Mouse (Mus musculus) CD4-positive, CD25-positive, alpha-beta regulatory T cell, adult 2 months (primary cell): Measurements from ENCODE around the gene Dhrs7.
"Not testable (repeated sequence)": the region's sequence is repeated elsewhere in the genome, so short reads cannot be mapped to it uniquely, and the experiment has no call there.

Experiments
- DNase-seq: peaks from one replicate; pipeline ENCODE4 v3.0.0-alpha.2; 2012; ENCODE audit warnings: low read depth, low spot score

Gene Dhrs7

GRCm38 (mm10) chr12:72664735-72665337 is at the start of gene Dhrs7:
Gene Dhrs7 (minus strand): TSS chr12:72664909.
- peak; percentile 90 for DNase-seq

GRCm38 (mm10) chr12:72709981-72710380 is 45.3 kb upstream of the Dhrs7 start:
- no peak for DNase-seq

- no peak for DNase-seq
These were observed 39.4 kb upstream of the Dhrs7 start for GRCm38 (mm10) chr12:72704068-72704467.

DNA sequence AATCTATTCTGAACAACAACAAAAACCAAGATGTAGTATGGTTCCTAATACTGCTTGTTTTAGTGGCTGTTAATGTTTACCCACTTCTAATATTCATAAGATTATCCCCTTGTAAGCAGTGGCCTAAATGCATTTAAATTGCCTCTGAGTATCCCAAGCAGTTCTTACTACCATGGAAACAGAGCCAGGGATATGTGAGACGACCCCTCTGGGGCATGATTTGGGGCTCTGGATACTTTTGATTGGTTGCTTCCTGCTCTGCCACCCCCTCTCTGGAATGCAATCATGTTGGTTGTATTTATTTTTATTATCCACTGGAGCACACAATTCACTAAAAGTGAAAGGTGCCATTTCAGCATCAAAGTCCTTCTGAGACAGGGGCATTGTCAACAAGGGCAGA is 35.3 kb upstream of the Dhrs7 start:
- DNase-seq = no peak

- DNase-seq = no peak
These were observed 30.3 kb upstream of the Dhrs7 start for GRCm38 (mm10) chr12:72694901-72695463.

GRCm38 (mm10) chr12:72694438-72694837 is 29.7 kb upstream of the Dhrs7 start:
- DNase-seq = no peak

- peak; percentile 73 for DNase-seq
These were observed 29.2 kb upstream of the Dhrs7 start for GRCm38 (mm10) chr12:72693895-72694294.

DNA sequence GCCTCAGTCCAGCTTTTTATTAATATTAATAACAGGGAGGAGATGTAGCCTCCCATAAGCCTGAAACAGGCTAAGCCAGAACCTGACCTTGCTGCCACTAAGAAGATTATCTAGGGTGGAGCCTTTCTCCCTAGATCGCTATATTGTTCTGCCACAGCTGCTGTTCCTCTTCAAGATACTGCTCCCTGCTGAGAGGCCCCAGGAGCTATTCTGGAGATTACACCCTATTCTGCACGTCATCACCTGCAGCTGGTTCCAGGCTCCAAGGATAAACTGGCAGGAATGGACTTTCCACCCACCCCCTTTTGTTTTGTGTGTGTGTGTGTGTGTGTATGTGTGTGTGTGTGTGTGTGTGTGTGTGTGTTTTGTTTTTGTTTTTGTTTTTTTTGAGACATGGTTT is 23.6 kb upstream of the Dhrs7 start:
- not testable (repeated sequence) for DNase-seq

- DNase-seq = not testable (repeated sequence)
These were observed 23.0 kb upstream of the Dhrs7 start for GRCm38 (mm10) chr12:72687741-72688140.

DNA sequence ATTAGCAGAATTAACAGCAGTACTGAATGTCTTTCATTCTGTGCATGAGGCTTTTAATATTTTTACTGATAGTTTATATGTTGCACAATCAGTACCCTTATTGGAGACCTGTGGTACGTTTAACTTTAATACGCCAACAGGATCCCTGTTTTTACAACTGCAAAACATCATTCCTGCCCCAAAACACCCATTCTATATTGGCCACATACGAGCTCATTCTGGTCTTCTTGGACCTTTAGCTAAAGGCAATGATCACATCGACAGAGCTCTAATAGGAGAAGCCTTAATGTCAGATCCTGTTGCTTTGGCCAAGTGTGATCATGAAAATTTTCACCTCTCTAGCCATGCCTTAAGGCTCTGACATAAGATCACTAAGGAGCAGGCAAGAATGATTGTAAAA is 21.9 kb upstream of the Dhrs7 start:
- not testable (repeated sequence) for DNase-seq

GRCm38 (mm10) chr12:72683612-72684011 is 18.9 kb upstream of the Dhrs7 start:
- no peak for DNase-seq

DNA sequence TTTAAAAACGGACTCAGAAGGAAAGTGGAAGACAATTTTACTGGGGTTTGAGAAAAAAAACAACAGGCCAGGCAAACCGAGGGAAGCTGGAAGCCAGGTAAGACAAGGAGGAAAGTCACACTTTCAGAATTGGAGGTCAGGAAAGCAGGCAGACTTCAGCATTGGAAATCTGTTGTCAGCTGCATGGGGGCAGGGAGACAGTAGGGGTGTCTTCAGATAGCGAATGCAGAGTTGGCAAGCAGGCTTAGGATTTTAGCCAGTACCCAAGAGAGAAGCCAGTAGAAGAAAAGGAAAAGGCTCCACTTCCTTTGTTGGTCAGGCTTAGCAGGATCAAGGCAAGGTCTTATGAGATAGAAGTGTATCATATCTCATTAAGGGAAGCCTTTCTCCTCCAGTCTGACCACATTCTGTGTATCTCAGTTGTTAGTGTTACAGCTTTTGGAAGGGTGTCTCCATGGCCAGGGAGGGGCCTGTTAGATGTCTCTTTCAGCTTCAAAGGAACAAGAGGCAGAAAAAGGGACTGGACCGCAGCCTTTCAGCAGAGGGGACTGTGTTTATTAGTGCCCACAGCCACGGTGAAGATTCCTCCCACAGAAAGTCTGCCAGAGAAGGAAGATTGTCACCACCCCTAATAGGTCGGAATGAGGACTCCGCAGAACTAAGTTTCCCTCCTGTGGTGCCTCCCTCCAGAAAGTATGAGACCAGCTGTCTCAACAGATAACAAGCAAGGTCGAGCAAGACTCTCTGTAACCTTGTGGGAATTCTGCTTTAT is 18.0 kb upstream of the Dhrs7 start:
- no peak for DNase-seq

GRCm38 (mm10) chr12:72681919-72682318 is 17.2 kb upstream of the Dhrs7 start:
- no peak for DNase-seq

DNA sequence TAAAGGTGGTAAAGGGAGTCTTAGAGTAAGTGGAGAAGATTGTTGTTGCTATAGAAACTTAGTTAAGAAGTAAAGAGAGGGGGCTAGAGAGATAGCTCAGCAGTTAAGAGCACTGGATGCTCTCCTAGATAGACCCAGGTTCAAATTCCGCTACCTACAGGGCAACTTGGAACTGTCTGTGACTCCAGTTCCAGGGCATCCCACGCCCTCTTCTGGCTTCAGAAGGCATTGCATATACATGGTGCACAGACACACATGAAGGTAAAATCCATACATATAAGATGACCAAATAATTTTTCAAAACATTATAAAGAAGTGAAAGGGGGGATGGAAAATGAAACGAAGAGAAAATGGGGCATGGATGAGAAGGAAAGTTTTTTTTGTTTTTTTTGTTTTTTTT is 14.9 kb upstream of the Dhrs7 start:
- peak; percentile 13 for DNase-seq

DNA sequence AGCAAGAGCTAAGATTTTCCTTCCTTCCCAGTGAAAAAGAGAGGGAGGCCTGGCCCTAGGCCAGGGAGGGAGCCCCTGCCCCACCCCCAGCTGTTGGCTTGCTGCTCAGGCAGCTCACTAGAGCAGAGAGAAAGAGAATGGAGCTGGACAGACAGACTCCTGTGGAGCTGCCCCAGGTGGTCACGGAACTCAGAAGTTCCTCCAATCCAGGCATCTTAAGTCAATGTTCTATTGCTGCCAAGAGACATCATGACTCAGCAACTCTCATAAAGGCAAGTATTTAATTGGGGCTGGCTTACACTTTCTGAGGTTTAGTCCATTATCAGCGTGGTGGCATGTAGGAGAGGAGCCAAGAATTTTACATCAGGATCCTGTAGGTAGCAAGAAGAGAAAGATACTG is 10.1 kb upstream of the Dhrs7 start:
- DNase-seq = no peak

- DNase-seq = no peak
These were observed 9.5 kb upstream of the Dhrs7 start for GRCm38 (mm10) chr12:72674079-72674797.

DNA sequence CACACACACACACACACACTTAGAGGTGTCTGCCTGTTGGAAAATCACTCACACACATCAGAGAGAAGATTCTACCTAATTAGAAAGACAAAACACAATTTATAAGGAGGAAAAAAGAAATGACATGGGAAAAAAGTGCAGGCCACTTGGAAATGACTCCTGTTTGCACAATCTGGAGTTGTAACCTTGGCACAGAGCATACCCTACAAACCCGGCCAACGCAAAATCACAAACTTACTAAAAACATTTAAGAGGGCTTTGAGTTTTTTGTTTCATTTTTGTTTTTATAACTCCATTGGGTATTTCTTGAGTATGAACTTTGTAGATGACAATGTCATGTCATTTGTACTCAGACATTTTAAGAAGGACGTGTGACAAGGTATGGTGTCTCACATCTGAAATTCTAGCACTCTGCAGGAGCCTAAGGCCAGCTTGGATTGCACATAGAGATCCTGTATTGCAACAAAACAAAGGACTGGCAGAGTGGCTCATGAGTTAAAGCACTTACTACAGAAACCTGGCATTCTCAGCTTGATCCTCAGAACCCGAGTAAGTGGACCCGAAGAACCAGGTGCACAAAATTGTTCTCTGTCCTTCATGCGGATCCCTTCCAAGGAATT is 6.9 kb upstream of the Dhrs7 start:
- DNase-seq = no peak

- DNase-seq = no peak
These were observed 6.2 kb upstream of the Dhrs7 start for GRCm38 (mm10) chr12:72670921-72671320.

DNA sequence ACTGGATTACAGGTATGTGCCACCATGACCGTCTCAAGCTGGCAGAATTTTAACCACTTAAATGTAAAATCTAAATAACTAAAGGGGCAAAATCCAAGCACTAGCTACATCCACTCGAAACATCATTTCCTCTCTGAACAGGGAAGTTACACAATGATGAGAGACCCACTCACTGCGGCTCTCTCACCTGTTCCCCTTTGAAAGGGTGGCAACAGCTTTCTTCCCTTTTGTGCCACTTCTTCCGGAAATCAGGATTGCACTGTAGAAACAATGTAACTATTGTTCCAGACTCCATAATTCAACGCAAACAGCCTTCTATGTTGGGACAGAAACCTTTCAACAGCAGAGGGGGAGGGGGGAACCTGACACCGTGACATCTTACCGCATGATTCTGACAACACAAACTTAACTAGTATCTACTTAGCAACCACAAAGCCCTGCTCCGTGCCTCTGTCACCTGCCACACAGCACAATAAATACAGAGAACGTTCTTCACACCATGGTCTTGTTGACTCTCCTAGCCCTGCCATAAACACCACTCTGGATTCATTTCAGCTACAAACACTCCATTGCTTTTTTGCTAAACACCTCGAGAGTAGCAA is 3.3 kb upstream of the Dhrs7 start:
- no peak for DNase-seq

DNA sequence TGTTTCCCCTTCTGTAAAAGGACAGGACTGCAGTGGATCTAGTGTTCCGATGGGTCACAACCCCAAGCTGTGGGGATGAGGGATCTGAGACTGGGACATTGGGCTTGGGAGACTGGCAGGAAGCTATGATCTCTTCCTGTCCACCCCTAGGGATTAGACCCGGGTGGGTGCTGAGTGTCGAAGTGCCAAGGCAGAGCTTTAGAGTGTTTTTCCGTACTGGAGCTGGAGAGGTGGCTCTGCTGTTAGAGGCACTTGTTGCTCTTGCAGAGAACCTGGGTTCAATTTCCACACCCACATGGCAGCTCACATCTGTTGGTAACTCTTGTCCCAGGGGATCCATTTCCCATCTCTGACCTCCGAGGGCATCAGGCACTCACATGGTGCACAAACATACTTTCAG is 1.3 kb upstream of the Dhrs7 start:
- no peak for DNase-seq

DNA sequence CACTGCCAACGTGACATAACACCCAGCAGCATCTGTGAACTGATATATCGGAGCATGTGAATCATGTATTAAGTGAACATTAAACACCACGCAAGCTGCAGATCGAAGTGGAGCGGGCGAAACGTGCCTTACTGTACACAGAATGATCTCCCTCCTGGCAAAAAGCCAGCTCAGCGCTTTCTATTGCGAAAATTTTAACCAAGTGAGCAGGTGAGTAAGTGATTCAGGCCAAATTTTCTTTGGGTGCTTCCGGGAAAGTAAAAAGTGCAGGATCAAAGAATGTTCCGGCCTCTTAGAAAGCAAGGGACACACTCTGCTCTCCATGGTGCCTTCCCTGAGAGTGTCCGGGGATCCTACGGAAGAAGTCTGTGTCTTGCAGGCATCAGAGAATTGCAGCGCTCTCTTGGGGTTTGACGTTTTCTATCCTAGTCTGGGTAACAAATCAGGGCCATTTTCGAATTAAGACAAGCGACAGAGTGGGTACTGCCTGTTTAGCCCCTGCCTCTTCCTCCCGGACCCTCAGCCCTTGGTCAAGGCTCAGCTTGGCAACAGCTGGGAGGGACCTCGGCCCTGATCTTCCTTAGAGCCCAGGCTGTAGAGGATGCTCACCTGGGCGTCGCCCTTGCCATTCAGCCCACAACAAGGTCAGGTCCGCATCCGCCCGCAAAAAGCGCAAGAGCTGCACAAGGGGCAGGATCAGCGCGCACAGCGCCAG is 532 bp downstream of the Dhrs7 start:
- DNase-seq = peak; percentile 57
